Mouse (Mus musculus) C3H10T1/2 (cell line): ENCODE data around the gene Cdh20. TPM values are rescaled to one million over a fixed set of nuclear protein-coding genes. Genes with fewer than 3 reads are reported as not detected.

Experiments
- polyA plus RNA-seq, 2 experiments: library from polyadenylated mRNA; unstranded; fragments of >200 nt; fragmentation: generic; extraction: Trizol; gene quantifications; one replicate each; pipeline ENCODE4 v1.2.1; 2012; ENCODE audit warnings: missing spikeins in 2 of 2

The Cdh20 gene
- polyA plus RNA-seq = not detected

DNA sequence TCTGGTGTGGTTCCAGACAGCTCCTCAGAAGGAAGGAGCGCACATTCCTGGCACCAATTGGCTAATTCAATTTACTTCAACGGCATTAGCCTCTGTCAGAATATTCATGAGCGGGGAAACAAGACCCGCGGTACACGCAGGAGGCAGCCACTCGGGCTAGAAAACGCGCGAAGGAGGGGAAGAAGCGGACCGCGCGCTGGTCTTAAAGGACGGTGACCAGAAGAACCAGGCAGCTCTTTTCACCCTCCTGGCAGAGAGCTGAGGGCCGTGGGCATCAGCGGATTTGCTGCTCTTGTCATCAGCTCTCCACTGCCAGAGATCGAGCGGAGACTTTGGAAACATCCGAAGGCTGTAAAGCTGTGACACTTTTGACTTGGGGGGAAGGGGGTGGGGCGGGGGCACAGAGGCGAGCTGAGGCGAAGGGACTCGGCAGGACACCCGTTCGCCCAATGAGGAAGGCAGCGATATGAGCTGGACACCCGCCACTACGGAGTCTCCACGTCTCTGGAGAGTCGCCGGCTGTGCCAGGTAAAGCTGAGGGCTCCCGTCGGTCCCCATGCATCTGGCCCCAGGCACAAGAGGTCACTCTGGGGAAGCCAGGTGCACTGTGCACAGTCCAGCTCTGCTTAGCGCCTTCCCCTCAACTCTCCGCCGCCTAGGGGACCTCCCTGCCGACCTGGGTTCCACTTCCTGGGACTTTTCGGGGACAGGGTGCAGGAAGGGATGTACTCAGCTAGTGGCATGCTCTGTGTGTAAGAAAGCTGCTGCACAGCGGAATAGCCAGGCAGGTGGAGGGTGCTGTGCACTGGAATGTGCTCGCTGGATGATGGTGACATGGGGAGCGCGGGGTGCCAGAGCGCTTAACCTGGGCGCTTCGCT is at the start of gene Cdh20:
Cdh20 (plus strand) TSS at position 159 of the 879 bp plus-strand sequence.

